Mouse (Mus musculus) MEL (cell line): ENCODE measurements around the gene Miga1.

Source experiments
- CHD2 ChIP-seq: IDR thresholded peaks from 2 replicates; pipeline ENCODE4 v1.6.1; 2011; ENCODE audit warnings: low read length, improper control_type of control experiment
- CTCF ChIP-seq, 3 experiments: IDR thresholded peaks in 2 of 3; conservative IDR thresholded peaks in 1 of 3; 2 replicates each; pipeline ENCODE4 v1.5.1; 2011 to 2012; ENCODE audit warnings: low read length in 3 of 3, low read depth in 2 of 3, mild to moderate bottlenecking in 2 of 3, improper control_type of control experiment in 1 of 3, inconsistent platforms in 1 of 3, mixed read lengths in 1 of 3, moderate library complexity in 1 of 3; ENCODE audit not compliant: control insufficient read depth in 1 of 3, insufficient read depth in 1 of 3, poor library complexity in 1 of 3, severe bottlenecking in 1 of 3
- ELF1 ChIP-seq: IDR thresholded peaks from 2 replicates; pipeline ENCODE4 v1.6.1; 2014; ENCODE audit warnings: low read depth, mild to moderate bottlenecking, inconsistent platforms, low read length, improper control_type of control experiment, moderate library complexity
- ETS1 ChIP-seq: IDR thresholded peaks from 2 replicates; pipeline ENCODE4 v1.6.1; 2012; ENCODE audit warnings: low read depth, mild to moderate bottlenecking, inconsistent platforms, low read length, improper control_type of control experiment, moderate library complexity
- MXI1 ChIP-seq: IDR thresholded peaks from 2 replicates; pipeline ENCODE4 v1.6.1; 2011; ENCODE audit warnings: mild to moderate bottlenecking, low read depth, low read length, improper control_type of control experiment
- MYC ChIP-seq: IDR thresholded peaks from 2 replicates; pipeline ENCODE4 v1.6.1; 2011; ENCODE audit warnings: low read depth, mild to moderate bottlenecking, low read length, improper control_type of control experiment, moderate library complexity
- NRF1 ChIP-seq: IDR thresholded peaks from 2 replicates; pipeline ENCODE4 v1.6.1; 2014; ENCODE audit warnings: low read depth, mild to moderate bottlenecking, inconsistent platforms, low read length, improper control_type of control experiment, moderate library complexity; ENCODE audit not compliant: poor library complexity, insufficient read depth, severe bottlenecking
- POLR2A ChIP-seq, 2 experiments: IDR thresholded peaks; 2 replicates each; pipeline ENCODE4 v1.6.1; 2011 to 2012; ENCODE audit warnings: low read length in 2 of 2, mild to moderate bottlenecking in 2 of 2, control low read depth in 1 of 2, improper control_type of control experiment in 1 of 2, low read depth in 1 of 2, moderate library complexity in 1 of 2; ENCODE audit not compliant: control insufficient read depth in 1 of 2, insufficient read depth in 1 of 2, poor library complexity in 1 of 2
- TAL1 ChIP-seq: IDR thresholded peaks from 2 replicates; pipeline ENCODE4 v1.6.1; 2012; ENCODE audit warnings: mild to moderate bottlenecking, inconsistent platforms, low read length, moderate library complexity, mixed read lengths
- ZMIZ1 ChIP-seq: IDR thresholded peaks from 2 replicates; pipeline ENCODE4 v1.6.1; 2012; ENCODE audit warnings: low read depth, mild to moderate bottlenecking, inconsistent platforms, low read length, improper control_type of control experiment, moderate library complexity

GRCm38 (mm10) chr3:152284306-152284705, 55.9 kb downstream of the Miga1 start:
- TF ChIP-seq NRF1, result no peak
- no peak for TF ChIP-seq CHD2
- no peak for TF ChIP-seq ZMIZ1
- no peak for TF ChIP-seq MYC
- no peak for TF ChIP-seq POLR2A (IDR thresholded peaks at IDR 0.05; ENCODE audit: control insufficient read depth in 1 of 2, insufficient read depth in 1 of 2, low read depth in 1 of 2, low read length in 2 of 2, poor library complexity in 1 of 2)
- TF ChIP-seq TAL1, result no peak
- TF ChIP-seq CTCF (IDR thresholded peaks at IDR 0.05 in 2 of 3, conservative IDR thresholded peaks at IDR 0.05 in 1 of 3; ENCODE audit: control insufficient read depth in 1 of 3, insufficient read depth in 1 of 3, low read depth in 2 of 3, low read length in 3 of 3, poor library complexity in 1 of 3, severe bottlenecking in 1 of 3), result no peak
- no peak for TF ChIP-seq ELF1
- no peak for TF ChIP-seq ETS1
- no peak for TF ChIP-seq MXI1
